Mouse (Mus musculus): ENCODE measurements around the gene Ppa2.

Ppa2 gene

DNA sequence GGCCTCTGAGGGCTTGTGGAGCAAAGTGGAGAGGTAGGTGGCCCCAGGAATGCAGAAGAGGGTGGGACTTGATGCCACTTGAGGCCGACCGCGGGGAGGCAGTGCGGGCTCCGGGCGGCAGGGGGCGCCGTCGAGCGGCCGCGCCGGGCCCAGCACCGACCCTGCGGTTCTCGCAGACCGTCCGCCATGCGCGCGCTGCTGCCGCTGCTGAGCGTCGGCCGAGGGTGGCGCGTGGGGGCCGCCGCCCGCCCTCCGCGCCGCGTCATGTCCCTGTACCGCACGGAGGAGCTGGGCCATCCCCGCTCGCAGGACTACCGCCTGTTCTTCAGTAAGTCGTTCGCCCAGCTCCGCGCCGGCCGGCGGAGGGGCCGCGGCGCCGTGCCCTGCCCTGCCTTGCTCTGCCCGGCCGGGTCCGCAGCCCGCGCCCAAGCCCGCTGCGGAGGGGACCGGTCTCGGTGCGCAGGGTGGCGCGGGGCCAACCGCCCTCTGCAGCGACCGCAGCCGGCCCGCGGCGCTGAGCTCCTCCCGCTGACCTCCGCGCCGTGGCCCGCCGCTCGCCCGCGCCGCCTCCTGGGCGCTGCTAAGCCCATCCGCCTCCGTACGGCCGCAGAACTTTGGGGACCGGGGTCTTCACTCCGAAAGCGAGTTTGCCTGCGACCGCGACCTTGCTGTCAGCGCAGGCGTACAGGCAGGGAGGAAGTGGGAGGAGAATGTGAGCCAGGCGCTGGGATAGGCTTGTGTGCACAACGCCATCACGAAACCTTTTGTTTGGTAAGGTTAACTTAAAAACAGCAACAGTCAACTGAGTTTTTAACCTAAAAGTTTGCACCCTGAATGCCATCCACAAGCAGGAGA is at the start of gene Ppa2:
Gene Ppa2, plus strand, starts transcription at position 157 of the 855 bp plus-strand sequence.
- DNase-seq (ENCODE audit: low spot score in 2 of 2): peak; percentile 70 to 74

GRCm38 (mm10) chr3:133271887-133272286 is 38.0 kb upstream of the Ppa2 start:
- peak; percentile 92 to 93 for DNase-seq (ENCODE audit: low spot score in 2 of 2)

DNA sequence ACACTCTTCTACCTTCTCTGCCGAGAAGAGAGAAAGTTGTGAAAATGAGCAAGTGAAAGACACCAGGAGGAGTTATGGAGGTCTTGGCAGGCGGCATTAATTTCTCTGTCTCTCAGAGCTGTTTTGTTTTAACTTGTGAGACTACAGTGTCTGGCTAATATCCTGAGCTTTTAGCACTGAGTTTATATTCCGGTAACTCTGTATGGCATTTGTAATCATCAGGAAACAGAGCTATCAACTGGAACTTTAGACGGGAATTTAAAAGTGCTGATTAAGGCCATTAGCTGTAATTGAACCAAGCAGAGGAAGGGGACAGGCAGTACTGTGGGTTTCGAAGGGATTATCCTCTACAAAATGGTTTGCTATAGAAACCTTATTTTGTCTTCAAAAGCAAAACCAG is 25.3 kb upstream of the Ppa2 start:
- DNase-seq (ENCODE audit: low spot score in 2 of 2): no peak

DNA sequence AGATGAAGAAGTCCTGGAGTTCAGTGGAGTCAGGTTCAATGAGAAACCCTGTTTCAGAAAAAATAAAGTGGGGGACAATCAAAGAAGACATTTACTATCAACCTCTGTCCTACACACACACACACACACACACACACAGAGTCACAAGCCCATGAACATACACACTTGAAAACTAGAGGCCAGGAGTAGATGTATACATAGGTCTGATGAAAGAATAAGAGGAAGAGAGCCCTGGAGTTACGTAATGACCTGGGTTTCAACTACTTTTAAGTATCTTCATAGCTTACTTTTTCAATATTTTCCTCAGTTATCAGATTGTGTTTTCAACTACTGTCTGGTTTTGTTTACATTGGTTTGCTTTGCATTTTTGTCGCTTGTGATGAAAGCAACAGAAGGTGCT is 21.1 kb upstream of the Ppa2 start:
- no peak for DNase-seq (ENCODE audit: low spot score in 2 of 2)

GRCm38 (mm10) chr3:133304328-133304727 is 5.6 kb upstream of the Ppa2 start:
- DNase-seq (ENCODE audit: low spot score in 2 of 2): no peak

DNA sequence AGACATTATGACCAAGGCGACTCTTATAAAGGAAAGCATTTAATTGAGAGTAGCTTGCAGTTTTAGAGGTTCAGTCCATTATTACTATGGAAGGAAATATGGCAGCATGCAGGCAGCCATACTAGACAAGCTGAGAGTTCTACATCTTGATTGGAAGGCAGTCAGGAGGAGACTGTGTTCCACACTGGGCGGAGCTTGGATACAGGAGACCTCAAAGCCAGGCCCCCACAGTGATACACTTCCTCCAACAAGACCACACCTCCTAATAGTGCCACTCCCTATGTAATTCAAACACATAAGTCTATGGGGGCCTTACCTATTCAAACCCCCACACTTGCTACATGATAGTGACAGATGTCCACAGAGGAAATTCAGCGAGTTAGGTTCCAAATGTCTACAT is 1.5 kb upstream of the Ppa2 start:
- DNase-seq (ENCODE audit: low spot score in 2 of 2): no peak

GRCm38 (mm10) chr3:133309359-133309758 is 551 bp upstream of the Ppa2 start:
- DNase-seq (ENCODE audit: low spot score in 2 of 2): no peak

DNA sequence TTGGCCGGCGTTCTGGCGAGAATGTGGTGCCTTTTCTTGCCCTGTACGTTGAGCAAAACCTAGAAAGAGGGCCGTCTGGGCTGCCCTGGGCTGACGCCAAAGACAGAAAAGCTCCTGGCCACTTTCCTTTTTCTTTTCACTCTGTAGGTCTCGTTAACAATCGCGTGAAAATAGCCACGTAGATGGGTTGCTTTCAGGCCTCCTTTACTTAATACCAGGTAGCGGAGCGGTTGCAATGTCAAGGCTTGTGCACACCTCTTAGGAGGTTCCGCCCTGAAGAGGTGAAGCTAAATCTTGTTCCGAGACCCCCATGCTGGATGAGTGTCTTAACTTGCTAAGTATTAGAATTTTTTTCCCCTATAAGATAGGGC is 884 bp downstream of the Ppa2 start:
- no peak for DNase-seq (ENCODE audit: low spot score in 2 of 2)

DNA sequence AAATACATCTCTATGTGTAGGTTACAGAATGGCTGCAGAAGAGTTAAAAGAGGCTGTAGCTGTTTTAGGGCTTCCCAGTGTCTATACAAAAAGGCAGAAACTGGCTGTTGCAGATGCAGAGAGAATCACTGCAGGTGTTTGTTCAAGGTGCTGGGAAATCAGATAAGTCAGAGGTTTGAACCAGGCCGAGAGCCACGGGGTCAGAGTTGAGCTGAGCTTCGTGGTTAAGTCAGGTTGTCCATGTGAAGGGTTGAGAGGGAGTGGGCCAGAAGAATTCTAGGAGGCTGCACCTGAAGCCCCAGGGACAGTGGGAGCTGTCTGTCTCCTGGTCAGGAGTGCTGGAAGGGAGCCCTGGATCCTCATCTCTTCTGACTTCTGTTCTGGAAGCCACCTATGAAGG is 2.4 kb downstream of the Ppa2 start:
- no peak for DNase-seq (ENCODE audit: low spot score in 2 of 2)

GRCm38 (mm10) chr3:133312850-133313249 is 2.9 kb downstream of the Ppa2 start:
- DNase-seq (ENCODE audit: low spot score in 2 of 2): no peak

DNA sequence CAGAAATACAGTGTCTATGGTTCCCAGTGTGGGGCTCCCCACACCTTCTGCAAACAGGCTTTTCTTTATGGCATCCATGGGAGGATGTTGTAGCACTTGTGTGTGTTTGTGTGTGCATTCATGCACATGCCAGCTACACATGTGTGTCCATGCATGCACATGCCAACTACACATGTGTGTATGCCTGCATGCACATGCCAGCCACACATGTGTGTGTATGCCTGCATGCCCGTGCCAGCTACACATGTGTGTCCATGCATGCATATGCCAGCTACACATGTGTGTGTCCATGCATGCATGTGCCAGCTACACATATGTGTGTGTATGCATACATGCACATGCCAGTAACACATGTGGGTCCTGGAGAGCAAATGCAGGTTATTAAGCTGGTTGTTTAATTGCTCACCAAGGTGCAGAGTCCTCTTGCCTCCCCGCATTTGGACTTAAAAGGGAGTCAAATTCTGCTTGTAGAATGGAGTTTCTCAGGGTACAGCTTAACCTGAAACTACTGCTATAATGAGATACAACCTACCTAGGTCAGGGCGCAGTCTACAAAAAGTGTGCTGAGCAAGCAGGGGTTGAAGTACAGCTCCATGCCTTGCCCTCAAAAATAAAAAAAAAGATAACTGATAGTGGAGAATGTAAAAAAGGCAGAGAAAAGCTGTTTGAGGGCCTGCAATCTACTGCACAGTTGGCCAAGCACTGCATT is 3.7 kb downstream of the Ppa2 start:
- DNase-seq (ENCODE audit: low spot score in 2 of 2): no peak

DNA sequence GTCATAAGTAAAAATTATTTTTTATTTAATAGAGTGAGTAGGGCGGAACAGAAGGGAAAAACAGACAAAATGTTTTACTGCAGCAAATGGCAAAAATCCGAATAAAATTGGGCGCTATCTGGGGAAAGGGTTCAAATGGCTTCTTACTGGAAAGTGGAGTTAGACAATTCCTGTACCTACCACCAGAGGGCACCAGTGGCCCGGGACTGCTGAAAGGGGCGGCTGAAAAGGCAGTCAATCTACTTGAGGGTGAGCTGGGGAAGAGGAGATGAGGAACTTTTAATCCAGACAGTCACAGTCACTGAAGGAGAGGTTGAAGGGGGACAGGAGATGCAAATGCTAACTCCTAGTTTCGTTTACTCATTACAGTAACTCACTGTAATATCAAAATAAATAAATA is 4.6 kb downstream of the Ppa2 start:
- peak; percentile 72 to 85 for DNase-seq (ENCODE audit: low spot score in 2 of 2)

DNA sequence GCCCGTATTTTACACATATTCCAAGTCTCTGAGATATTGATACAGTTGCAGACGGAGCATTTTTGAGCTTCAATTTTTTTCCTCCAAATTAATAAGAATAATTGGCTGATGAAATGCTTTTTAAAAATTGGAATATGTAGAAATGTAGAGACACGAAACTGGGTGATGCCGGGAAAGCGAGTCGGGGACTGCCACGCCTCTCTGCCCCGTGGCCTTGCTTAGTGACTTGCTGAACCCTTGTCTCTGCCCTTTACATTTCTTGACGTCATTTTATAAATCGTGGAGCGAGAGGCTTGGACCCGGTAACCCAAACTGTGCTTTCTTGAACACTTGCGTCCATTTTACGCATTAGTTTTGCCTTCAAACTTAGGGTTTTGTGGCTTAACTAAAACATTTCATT is 5.1 kb downstream of the Ppa2 start:
- no peak for DNase-seq (ENCODE audit: low spot score in 2 of 2)

- no peak for DNase-seq (ENCODE audit: low spot score in 2 of 2)
Measured at GRCm38 (mm10) chr3:133315647-133316046, 5.7 kb downstream of the Ppa2 start.

DNA sequence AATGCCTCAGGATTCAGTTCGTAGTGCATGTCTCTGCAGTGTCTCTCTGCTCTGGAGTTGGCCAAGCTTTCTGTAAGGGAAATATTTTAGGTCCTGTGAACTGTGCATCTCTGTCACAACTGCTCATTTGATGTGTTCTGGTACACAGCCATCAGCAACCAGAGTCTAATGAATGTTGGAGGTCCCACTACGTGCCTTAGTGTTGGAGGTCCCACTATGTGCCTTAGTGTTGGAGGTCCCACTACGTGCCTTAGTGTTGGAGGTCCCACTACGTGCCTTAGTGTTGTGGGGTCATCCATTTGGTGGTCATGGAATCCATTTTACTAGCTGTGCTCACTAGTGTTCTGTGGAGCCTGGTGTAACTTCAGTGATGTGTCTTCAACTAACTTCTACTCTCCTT is 7.9 kb downstream of the Ppa2 start:
- no peak for DNase-seq (ENCODE audit: low spot score in 2 of 2)

DNA sequence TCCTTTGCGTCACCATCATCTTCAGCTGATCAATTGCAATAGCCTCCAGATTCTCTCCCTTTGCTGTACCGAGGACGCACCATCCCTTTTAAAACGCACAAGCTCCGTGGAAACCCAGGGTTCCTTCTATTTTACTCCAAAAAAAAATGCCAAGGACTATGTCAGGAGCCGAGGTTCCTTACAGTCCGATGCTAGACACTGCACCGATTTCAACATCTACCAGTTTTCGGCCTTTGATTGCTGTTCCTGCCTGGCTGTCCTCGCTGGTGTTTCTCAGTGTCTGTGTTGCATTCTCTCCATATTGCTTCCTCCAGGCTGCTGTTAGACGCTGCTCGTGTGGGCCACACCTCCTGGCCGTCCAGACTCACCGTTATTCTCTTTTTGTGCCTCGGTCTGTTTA is 8.7 kb downstream of the Ppa2 start:
- no peak for DNase-seq (ENCODE audit: low spot score in 2 of 2)

DNA sequence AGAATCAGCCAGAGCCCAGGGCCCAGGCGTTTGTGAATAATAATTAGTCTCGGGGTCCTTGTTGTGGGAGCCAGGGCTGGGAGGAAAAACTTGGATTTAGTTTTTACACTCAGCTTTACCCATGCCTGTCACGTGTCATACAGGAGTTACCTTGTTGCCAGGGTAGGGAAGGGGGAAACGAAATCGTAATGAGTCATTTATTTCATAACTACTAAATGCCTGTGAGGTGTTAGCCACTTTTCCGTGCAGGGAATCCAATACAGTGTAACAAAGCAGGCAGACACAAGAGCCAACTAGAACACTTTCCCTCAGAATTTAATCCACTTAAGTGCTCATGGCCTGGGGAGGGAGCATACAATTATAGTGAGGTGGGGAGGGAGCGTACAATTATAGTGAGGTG is 9.9 kb downstream of the Ppa2 start:
- DNase-seq (ENCODE audit: low spot score in 2 of 2): no peak

- DNase-seq (ENCODE audit: low spot score in 2 of 2): no peak
Measured at GRCm38 (mm10) chr3:133320313-133320712, 10.4 kb downstream of the Ppa2 start.

- no peak for DNase-seq (ENCODE audit: low spot score in 2 of 2)
Measured at GRCm38 (mm10) chr3:133321928-133322327, 12.0 kb downstream of the Ppa2 start.

GRCm38 (mm10) chr3:133322552-133322951 is 12.6 kb downstream of the Ppa2 start:
- no peak for DNase-seq (ENCODE audit: low spot score in 2 of 2)

DNA sequence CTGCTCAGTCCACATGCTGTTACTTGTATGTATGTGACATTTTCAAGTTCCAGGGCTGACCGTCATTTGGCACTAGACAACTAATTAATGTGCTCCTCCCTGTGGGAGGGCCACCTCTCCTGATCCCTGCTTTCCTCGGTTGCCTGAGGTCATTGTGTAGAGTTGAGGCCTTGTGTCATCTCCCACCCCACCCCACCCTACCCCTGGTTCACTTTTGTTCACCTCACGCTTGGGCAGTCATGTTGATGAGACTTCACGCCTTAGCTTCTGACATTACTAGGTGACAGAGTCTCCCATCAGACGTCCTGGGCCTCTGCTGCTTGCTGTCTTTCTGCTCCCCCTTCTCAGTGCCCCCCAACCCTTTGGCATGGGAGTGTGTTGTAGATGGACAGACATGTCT is 15.2 kb downstream of the Ppa2 start:
- DNase-seq (ENCODE audit: low spot score in 2 of 2): no peak

DNA sequence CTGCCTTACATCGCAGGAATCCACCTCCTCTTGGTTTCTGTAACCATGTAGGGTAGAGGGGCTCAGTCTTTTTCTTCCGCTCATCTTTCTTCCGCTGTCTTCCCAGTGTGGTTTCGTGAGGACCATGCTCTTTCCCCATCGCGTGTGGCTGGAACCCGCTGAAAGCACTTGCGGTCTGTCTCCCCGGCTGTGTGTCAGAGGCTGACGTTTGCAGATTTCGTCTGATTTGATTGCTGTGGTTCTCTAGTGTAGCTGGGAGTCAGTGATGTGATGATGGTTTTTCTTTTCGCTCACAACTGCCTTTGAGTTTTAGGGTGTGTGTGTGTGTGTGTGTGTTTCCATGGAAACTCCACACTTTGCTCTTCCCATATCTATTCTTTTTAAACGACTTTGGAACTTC is 18.6 kb downstream of the Ppa2 start:
- no peak for DNase-seq (ENCODE audit: low spot score in 2 of 2)

DNA sequence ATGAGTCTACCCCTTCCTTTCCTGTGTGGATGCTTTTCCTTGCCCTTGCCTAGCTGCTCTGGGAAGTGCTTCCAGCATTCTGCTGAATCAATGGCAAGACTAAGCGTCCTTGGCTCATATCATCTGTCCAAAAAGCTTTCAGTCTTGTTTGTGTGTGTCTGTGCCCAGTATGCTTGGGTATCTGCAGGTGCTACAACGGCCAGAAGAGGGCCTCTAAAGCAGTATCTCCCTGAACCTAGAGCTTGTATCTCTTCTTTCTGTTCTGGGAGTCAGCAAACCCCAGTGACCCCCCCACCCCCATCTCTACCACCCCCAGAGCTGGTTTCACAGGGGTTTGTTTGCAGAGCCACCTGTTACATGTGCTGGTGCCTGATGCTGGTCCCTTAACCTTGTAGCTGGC is 19.5 kb downstream of the Ppa2 start:
- DNase-seq (ENCODE audit: low spot score in 2 of 2): no peak

Measured in right cerebral cortex, adult 2 months (tissue).